Mouse (Mus musculus) embryonic fibroblast, embryonic 13.5 days (primary cell): Measurements from ENCODE around the gene Dpy19l3. TPM values are rescaled to one million over a fixed set of nuclear protein-coding genes. Genes with fewer than 3 reads are reported as not detected.

Source experiments
- H3K27ac ChIP-seq: 2 replicates; pipeline ENCODE4 v1.5.1; 2012; ENCODE audit warnings: low read length, control low read depth, inconsistent platforms; ENCODE audit not compliant: insufficient read depth
- H3K4me1 ChIP-seq: 2 replicates; pipeline ENCODE4 v1.6.1; 2011; ENCODE audit warnings: low read length; ENCODE audit not compliant: control insufficient read depth, insufficient read depth
- H3K4me3 ChIP-seq: 2 replicates; pipeline ENCODE4 v1.5.1; 2011; ENCODE audit warnings: mild to moderate bottlenecking, control low read depth, low read length; ENCODE audit not compliant: insufficient read depth
- CTCF ChIP-seq: IDR thresholded peaks from 2 replicates; pipeline ENCODE4 v1.5.1; 2011; ENCODE audit warnings: mild to moderate bottlenecking, control low read depth, low read length, moderate library complexity, borderline replicate concordance; ENCODE audit not compliant: insufficient read depth
- POLR2A ChIP-seq: IDR thresholded peaks from 2 replicates; pipeline ENCODE4 v1.6.1; 2011; ENCODE audit warnings: low read depth, mild to moderate bottlenecking, control low read depth, low read length, moderate library complexity
- polyA plus RNA-seq: library from polyadenylated mRNA; stranded (reverse); fragments of >200 nt; gene quantifications from 2 replicates; pipeline ENCODE4 v1.2.4, GENCODE M21; 2011; ENCODE audit warnings: low read depth; ENCODE audit not compliant: missing spikeins, insufficient read length

The Dpy19l3 gene
- polyA plus RNA-seq, 1 experiment, result 60.8 TPM

- H3K4me1 ChIP-seq, result peaks cover 2% of the 10 kb centered on the region; the same call in 1 of the 2 replicates
- TF ChIP-seq CTCF (no peak), POLR2A (no peak)
- no peak overlapping the region for H3K27ac ChIP-seq
- peak overlapping the region; percentile 60 for H3K4me3 ChIP-seq
Observed at GRCm38 (mm10) chr7:35753319-35754032, 778 bp downstream of the Dpy19l3 start.

- no peak overlapping the region for H3K4me3 ChIP-seq
- TF ChIP-seq POLR2A (no peak), CTCF (no peak)
- no peak overlapping the region for H3K27ac ChIP-seq
- H3K4me1 ChIP-seq, result peaks cover 3% of the 10 kb centered on the region
Observed at GRCm38 (mm10) chr7:35750873-35751272, 3.4 kb downstream of the Dpy19l3 start.

GRCm38 (mm10) chr7:35747397-35747964 is 6.8 kb downstream of the Dpy19l3 start:
- no peak overlapping the region for H3K4me3 ChIP-seq
- H3K27ac ChIP-seq, result no peak overlapping the region
- H3K4me1 ChIP-seq, result peaks cover 7% of the 10 kb centered on the region
- TF ChIP-seq POLR2A (no peak), CTCF (no peak)

GRCm38 (mm10) chr7:35746686-35747396 is 7.4 kb downstream of the Dpy19l3 start:
- no peak for TF ChIP-seq CTCF
- H3K4me3 ChIP-seq, result no peak overlapping the region
- peaks cover 7% of the 10 kb centered on the region for H3K4me1 ChIP-seq
- H3K27ac ChIP-seq, result no peak overlapping the region

GRCm38 (mm10) chr7:35745281-35745702 is 9.0 kb downstream of the Dpy19l3 start:
- Histone ChIP-seq H3K4me1 (peaks cover 7% of the 10 kb centered on the region), H3K4me3 (no peak overlapping the region), H3K27ac (peak overlapping the region; percentile 45; the same call in 1 of the 2 replicates)
- TF ChIP-seq CTCF (no peak), POLR2A (no peak)

- H3K4me3 ChIP-seq, result no peak overlapping the region
- TF ChIP-seq CTCF (no peak), POLR2A (no peak)
- peaks cover 7% of the 10 kb centered on the region for H3K4me1 ChIP-seq
- peak overlapping the region; percentile 70 for H3K27ac ChIP-seq
Observed at GRCm38 (mm10) chr7:35744771-35745170, 9.5 kb downstream of the Dpy19l3 start.

- no peak overlapping the region for H3K27ac ChIP-seq
- H3K4me3 ChIP-seq, result no peak overlapping the region
- H3K4me1 ChIP-seq, result peaks cover 7% of the 10 kb centered on the region
- no peak for TF ChIP-seq CTCF
Observed at GRCm38 (mm10) chr7:35742310-35742709, 11.9 kb downstream of the Dpy19l3 start.

GRCm38 (mm10) chr7:35741858-35742257 is 12.4 kb downstream of the Dpy19l3 start:
- TF ChIP-seq CTCF (no peak), POLR2A (no peak)
- Histone ChIP-seq H3K4me3 (no peak overlapping the region), H3K27ac (no peak overlapping the region), H3K4me1 (peaks cover 7% of the 10 kb centered on the region)

GRCm38 (mm10) chr7:35740489-35741230 is 13.6 kb downstream of the Dpy19l3 start:
- no peak overlapping the region for H3K4me3 ChIP-seq
- peaks cover 5% of the 10 kb centered on the region for H3K4me1 ChIP-seq
- TF ChIP-seq POLR2A, result no peak
- TF ChIP-seq CTCF, result 0 out of 2 replicates have a peak, but pooled peaks have one; percentile 15
- H3K27ac ChIP-seq, result no peak overlapping the region
